Mouse (Mus musculus): ENCODE data around the gene Trdmt1.

The Trdmt1 gene

GRCm38 (mm10) chr2:13500298-13500999, 44.0 kb downstream of the Trdmt1 start:
- DNase-seq (ENCODE audit: low spot score): peak; percentile 10

DNA sequence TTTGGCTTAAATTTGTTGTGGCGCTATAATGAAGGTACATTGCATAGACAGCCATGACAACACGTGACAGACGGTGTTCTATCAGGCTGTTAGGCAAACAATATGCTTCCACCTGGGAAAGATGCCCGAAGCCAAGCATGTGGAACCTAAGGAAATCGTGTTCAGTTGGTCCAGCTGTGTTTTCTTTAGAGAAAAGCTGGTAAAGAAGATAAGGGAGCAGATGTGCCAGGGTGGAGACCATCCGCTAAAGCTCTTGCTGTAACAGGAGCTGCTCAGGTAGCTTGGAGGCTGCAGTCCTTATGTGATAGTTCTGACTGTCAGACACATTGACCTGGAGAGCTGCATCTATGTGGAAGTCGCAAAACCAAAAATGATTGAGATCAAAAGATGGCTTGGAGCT, 45.3 kb downstream of the Trdmt1 start:
- DNase-seq (ENCODE audit: low spot score): no peak

GRCm38 (mm10) chr2:13496087-13496486, 48.4 kb downstream of the Trdmt1 start:
- no peak for DNase-seq (ENCODE audit: low spot score)

DNA sequence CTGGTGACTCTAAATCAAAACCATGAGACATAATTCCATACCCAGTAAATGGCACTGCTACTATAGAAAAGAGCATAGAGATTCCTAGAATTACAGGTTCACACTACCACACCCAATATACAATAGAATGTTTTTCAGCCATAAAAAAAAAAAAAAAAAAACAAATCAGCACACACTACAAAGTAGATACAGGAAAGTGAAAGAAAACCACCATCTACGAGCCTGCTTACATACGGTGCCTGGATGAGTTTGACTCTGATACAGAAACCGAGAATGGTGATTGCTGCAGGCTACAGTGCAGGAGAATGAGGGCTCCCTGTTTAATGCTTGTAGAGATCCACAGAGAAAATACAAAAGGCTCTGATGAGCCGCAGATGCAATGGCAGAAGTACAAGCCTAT, 51.5 kb downstream of the Trdmt1 start:
- DNase-seq (ENCODE audit: low spot score): no peak

- DNase-seq (ENCODE audit: low spot score): no peak
Observed at GRCm38 (mm10) chr2:13491734-13492133, 52.7 kb downstream of the Trdmt1 start, which contains the start of gene Cubn. Cubn (minus strand) TSS chr2:13491813.

DNA sequence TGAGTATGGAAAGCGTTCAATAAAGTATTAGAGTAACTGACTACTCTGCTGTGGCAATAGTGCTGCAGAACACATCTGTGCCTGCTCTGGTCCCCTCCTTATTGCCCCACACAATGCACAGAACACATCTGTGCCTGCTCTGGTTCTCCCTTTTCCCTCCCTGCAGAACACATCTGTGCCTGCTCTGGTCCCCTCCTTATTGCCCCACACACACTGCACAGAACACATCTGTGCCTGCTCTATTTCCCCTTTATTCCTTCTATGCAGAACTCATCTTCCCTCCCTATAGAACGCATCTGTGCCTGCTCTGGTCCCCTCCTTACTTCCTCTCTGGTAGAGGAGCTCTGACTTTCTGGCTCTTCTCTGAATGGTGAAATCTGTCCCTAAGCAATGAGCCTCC, 54.0 kb downstream of the Trdmt1 start:
- no peak for DNase-seq (ENCODE audit: low spot score)

- no peak for DNase-seq (ENCODE audit: low spot score)
Observed at GRCm38 (mm10) chr2:13486470-13486869, 58.0 kb downstream of the Trdmt1 start.

- DNase-seq (ENCODE audit: low spot score): no peak
Observed at GRCm38 (mm10) chr2:13484566-13484965, 59.9 kb downstream of the Trdmt1 start.

DNA sequence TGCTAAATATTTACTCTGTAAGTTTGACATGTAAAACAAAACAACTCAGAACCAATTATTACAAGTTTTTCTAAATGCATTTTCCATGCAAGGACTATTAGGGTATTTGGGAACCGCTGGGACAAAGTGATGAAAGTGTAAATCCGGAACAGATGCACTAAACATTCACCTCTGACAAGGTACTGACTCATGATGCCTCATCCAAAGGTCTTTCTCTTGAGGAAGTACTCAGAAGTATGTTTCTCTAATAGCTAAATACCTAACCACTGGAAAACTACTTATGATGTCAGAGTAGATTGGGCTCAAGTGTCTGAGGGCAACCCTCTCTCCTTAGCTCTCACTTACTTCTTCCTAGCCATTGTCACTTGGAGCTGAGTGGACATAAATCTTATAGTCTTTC, 63.7 kb downstream of the Trdmt1 start:
- DNase-seq (ENCODE audit: low spot score): no peak

DNA sequence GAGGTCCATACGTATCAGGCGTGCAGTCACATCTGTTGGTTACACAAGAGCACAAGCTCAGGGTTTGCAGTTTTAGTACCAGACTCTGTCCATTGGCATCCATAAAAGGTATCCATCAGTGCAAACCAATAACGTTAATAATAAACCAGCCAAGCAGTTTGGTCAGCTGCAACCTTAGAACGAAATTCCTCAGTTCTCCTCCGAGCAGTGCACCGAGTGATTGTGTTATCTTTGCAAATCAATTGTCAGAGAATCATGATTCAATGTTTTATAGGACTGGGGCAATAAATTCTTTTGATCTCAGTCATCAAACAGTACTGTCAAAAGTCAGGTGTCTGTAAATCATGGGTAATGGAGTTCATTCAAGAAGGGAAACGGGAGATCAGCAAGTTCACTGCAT, 65.3 kb downstream of the Trdmt1 start:
- no peak for DNase-seq (ENCODE audit: low spot score)

DNA sequence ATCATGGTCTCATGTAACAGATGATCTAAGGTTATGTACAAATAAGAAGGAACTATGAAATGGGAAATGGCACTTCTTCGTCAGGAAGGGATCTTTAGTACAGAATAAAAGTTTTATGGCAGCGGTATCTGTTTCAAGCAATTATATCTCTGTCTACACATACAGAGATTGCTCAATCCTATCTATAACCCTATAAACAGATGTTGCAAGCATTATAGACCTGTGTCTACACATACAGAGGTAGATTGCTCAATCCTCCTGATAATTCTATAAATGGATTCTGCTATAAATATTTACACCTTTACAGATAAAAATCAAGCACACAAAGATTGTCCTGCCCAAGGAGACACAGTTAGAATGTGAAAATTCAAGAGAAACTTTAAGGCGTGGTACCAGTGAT, 74.4 kb downstream of the Trdmt1 start:
- DNase-seq (ENCODE audit: low spot score): no peak

- no peak for DNase-seq (ENCODE audit: low spot score)
Observed at GRCm38 (mm10) chr2:13469641-13470040, 74.8 kb downstream of the Trdmt1 start.

DNA sequence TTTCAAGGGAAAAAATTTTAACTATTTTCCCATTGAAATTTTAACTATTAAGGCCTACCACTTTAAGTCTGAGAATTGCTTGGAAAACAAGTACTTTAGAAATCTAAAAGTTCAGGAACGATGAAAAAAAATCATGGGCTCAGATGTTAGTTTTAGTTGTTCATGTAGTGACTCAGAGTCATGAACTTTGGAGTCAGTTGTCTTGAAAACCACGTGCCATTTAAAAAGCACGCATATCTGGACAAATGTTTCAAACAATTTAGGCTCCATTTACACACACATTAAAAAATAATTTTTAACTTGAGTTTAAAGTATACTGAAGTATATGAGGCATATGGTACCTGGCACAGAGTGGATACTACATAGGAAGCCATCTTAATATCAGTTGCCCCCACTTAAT, 77.8 kb downstream of the Trdmt1 start:
- no peak for DNase-seq (ENCODE audit: low spot score)
